Mouse (Mus musculus) neural tube, embryonic 12.5 days (tissue): ENCODE measurements around the gene Cbx7. TPM values are rescaled to one million over a fixed set of nuclear protein-coding genes. Genes with fewer than 3 reads are reported as not detected.
"Not testable (repeated sequence)": the region's sequence is repeated elsewhere in the genome, so short reads cannot be mapped to it uniquely, and the experiment has no call there.

Experiments used
- ATAC-seq: fragments of 200-750 bp; cut with Nextera tagmentation; 2 replicates; pipeline ENCODE4 v1.8.0; 2017; ENCODE audit warnings: low read depth, mild to moderate bottlenecking, moderate TSS enrichment, moderate library complexity; ENCODE audit not compliant: low FRiP score
- H3K27ac ChIP-seq: fragments of 300-500 bp; sonication (generic); 2 replicates; pipeline ENCODE4 v1.5.1; 2016
- H3K27me3 ChIP-seq: fragments of 300-500 bp; sonication (generic); replicated peaks from 2 replicates; pipeline ENCODE4 v1.6.1; 2016; ENCODE audit warnings: mild to moderate bottlenecking
- H3K36me3 ChIP-seq: fragments of 300-500 bp; sonication (generic); 2 replicates; pipeline ENCODE4 v1.6.1; 2016; ENCODE audit warnings: mild to moderate bottlenecking
- H3K4me1 ChIP-seq: fragments of 300-500 bp; sonication (generic); 2 replicates; pipeline ENCODE4 v1.6.1; 2016
- H3K4me2 ChIP-seq: fragments of 300-500 bp; sonication (generic); replicated peaks from 2 replicates; pipeline ENCODE4 v1.6.1; 2016; ENCODE audit warnings: mild to moderate bottlenecking
- H3K4me3 ChIP-seq: fragments of 300-500 bp; sonication (generic); 2 replicates; pipeline ENCODE4 v1.5.1; 2016
- H3K9ac ChIP-seq: fragments of 300-500 bp; sonication (generic); 2 replicates; pipeline ENCODE4 v1.6.1; 2016; ENCODE audit warnings: mild to moderate bottlenecking
- H3K9me3 ChIP-seq: fragments of 300-500 bp; sonication (generic); 2 replicates; pipeline ENCODE4 v1.6.1; 2016; ENCODE audit warnings: mild to moderate bottlenecking
- WGBS: fragments of 180-500 bp; shearing (Covaris S2); methylation state at CpG from one replicate; pipeline ENCODE4 v1.1.7; 2016; 5-methylcytosine and 5-hydroxymethylcytosine counted together
- polyA plus RNA-seq: library from polyadenylated mRNA; unstranded; fragments of >200 nt; fragmentation: Nextera tagmentation; extraction: Ambion mirVana; gene quantifications from 2 replicates; pipeline ENCODE4 v1.2.1, GENCODE M21; 2016

Gene Cbx7
- polyA plus RNA-seq, 1 experiment from 2014 or later = 2.7 TPM

DNA sequence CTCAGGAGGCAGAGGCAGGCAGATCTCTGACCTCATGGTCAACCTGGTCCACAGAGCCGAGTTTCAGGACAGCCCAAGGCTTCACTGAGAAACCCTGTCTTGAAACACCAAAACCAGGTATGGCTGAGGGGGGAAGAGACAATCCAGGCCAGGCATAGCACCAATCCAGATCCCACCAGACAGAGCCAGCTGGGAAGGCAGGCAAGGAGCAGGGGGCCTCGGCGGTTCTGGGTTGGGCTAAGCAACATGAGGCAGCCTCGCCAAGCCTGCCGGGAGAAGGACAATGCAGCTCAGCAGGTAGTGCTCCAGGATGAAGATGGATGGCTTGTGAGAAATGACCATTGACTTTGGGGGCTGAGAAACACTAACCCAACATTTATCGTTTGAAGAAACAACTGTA lies 28.4 kb downstream of the Cbx7 start:
- no peaks in the 10 kb centered on the region for H3K9me3 ChIP-seq
- no peaks in the 10 kb centered on the region for H3K4me1 ChIP-seq
- H3K36me3 ChIP-seq = no peaks in the 10 kb centered on the region
- ATAC-seq = no peak
- H3K4me3 ChIP-seq = no peak overlapping the region
- no peaks in the 10 kb centered on the region for H3K27me3 ChIP-seq
- no peak overlapping the region for H3K27ac ChIP-seq
- WGBS = 70% methylated on average over 6 of the region's 6 CpGs
- H3K4me2 ChIP-seq = no peak overlapping the region
- H3K9ac ChIP-seq = no peak overlapping the region

DNA sequence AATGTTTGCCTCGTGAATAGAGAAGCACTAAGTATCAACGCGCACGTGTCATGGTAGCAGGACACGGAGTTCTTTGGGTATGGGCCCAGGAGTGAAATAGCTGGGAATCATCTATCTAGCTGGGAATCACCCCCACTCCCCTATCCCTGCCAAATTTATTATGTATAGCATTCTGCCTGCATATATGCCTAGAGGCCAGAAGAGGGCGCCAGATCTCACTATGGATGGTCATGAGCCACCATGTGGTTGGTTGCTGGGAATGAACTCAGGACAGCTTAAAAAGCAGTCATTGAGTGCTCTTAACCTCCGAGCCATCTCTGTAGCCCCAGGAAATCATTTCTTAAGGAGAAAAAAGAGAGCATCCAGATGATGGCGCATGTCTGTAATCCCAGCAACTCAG lies 30.0 kb downstream of the Cbx7 start:
- no peak overlapping the region for H3K4me2 ChIP-seq
- H3K4me3 ChIP-seq = no peak overlapping the region
- no peak overlapping the region for H3K9ac ChIP-seq
- no peaks in the 10 kb centered on the region for H3K27me3 ChIP-seq
- H3K36me3 ChIP-seq = no peaks in the 10 kb centered on the region
- 31% methylated on average over 8 of the region's 8 CpGs for WGBS
- H3K4me1 ChIP-seq = no peaks in the 10 kb centered on the region
- H3K9me3 ChIP-seq = no peaks in the 10 kb centered on the region
- ATAC-seq = no peak
- no peak overlapping the region for H3K27ac ChIP-seq

DNA sequence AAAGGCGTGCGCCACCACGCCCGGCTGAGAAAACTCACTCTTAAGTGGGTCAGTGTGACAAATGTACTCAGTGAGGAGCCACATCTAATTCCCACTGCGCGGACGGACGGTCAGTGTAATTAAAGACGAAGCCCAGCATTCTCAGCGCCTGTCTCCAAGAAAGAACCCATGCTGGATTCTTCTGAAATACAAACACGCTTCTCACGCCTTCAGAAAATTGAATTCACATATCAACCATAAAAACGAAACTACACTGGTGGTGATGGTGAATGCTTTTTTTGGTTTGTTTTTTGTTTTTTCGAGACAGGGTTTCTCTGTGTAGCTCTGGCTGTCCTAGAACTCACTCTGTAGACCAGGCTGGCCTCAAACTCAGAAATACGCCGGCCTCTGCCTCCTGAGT lies 31.0 kb downstream of the Cbx7 start:
- no peaks in the 10 kb centered on the region for H3K4me1 ChIP-seq
- no peak for ATAC-seq
- H3K27ac ChIP-seq = no peak overlapping the region
- H3K27me3 ChIP-seq = no peaks in the 10 kb centered on the region
- no peak overlapping the region for H3K9ac ChIP-seq
- no peak overlapping the region for H3K4me2 ChIP-seq
- WGBS = 90% methylated on average over 16 of the region's 16 CpGs
- no peak overlapping the region for H3K4me3 ChIP-seq
- no peaks in the 10 kb centered on the region for H3K36me3 ChIP-seq
- no peaks in the 10 kb centered on the region for H3K9me3 ChIP-seq

- H3K4me3 ChIP-seq, H3K4me2 ChIP-seq, H3K27ac ChIP-seq, H3K4me1 ChIP-seq, H3K36me3 ChIP-seq, H3K9ac ChIP-seq, H3K9me3 ChIP-seq, H3K27me3 ChIP-seq, ATAC-seq: not testable (repeated sequence)
- 89% methylated on average over 6 of the region's 7 CpGs for WGBS
Observed at GRCm38 (mm10) chr15:79939501-79939900, 31.4 kb downstream of the Cbx7 start.

GRCm38 (mm10) chr15:79939020-79939419 lies 31.9 kb downstream of the Cbx7 start:
- Histone ChIP-seq H3K9me3 (no peaks in the 10 kb centered on the region), H3K27me3 (no peaks in the 10 kb centered on the region), H3K27ac (no peak overlapping the region), H3K4me3 (no peak overlapping the region), H3K4me1 (no peaks in the 10 kb centered on the region), H3K9ac (no peak overlapping the region), H3K36me3 (no peaks in the 10 kb centered on the region), H3K4me2 (no peak overlapping the region)
- ATAC-seq = no peak
- 92% methylated on average over 12 of the region's 12 CpGs for WGBS

- H3K36me3 ChIP-seq = no peaks in the 10 kb centered on the region
- H3K27ac ChIP-seq = no peak overlapping the region
- peaks cover 24% of the 10 kb centered on the region for H3K27me3 ChIP-seq
- WGBS = 68% methylated on average over 7 of the region's 7 CpGs
- H3K4me1 ChIP-seq = peaks cover 10% of the 10 kb centered on the region
- H3K4me3 ChIP-seq = no peak overlapping the region
- no peaks in the 10 kb centered on the region for H3K9me3 ChIP-seq
- no peak overlapping the region for H3K9ac ChIP-seq
- ATAC-seq = no peak
- H3K4me2 ChIP-seq = no peak overlapping the region
Observed at GRCm38 (mm10) chr15:79936374-79936751, 34.6 kb downstream of the Cbx7 start.

DNA sequence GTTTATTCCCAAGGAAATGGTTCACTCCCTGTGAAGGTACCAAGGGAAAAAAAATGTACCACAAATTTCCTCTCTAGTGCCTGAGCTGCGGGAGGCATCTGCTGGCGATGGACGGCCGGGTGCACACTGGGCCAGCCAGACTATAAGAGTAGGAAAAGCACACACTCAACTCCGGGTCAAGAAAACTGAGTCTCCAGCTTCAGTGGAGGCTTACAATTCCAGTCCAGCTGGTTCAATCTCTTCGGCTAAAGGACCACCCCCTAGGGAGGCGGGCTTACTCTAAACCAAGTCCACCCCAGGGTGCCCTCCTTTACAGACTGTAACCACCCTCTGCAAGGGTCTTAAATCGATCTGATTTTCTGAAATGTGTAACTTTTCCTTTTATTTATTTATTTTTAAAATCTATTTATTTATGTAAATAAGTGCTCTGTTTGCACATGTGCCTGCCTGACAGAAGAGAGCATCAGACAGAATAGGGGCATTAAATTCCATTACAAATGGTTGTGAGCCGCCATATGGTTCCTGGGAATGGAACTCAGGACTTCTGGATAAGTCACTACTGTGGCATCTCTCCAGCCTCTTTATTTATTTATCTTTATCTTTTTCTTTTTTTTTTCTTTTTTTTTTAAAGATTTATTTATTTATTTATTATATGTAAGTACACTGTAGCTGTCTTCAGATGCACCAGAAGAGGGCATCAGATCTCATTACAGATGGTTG lies 35.1 kb downstream of the Cbx7 start:
- peaks cover 28% of the 10 kb centered on the region for H3K27me3 ChIP-seq
- 26% methylated on average over 9 of the region's 9 CpGs for WGBS
- ATAC-seq = no peak
- H3K4me2 ChIP-seq = no peak overlapping the region
- no peak overlapping the region for H3K9ac ChIP-seq
- H3K27ac ChIP-seq = no peak overlapping the region
- peaks cover 10% of the 10 kb centered on the region for H3K4me1 ChIP-seq
- H3K9me3 ChIP-seq = no peaks in the 10 kb centered on the region
- no peaks in the 10 kb centered on the region for H3K36me3 ChIP-seq
- no peak overlapping the region for H3K4me3 ChIP-seq

GRCm38 (mm10) chr15:79934776-79935175 lies 36.1 kb downstream of the Cbx7 start:
- Histone ChIP-seq H3K4me3 (no peak overlapping the region), H3K4me1 (peaks cover 10% of the 10 kb centered on the region), H3K9ac (no peak overlapping the region), H3K4me2 (peak overlapping the region; percentile 84), H3K9me3 (no peaks in the 10 kb centered on the region), H3K27me3 (peaks cover 28% of the 10 kb centered on the region), H3K27ac (no peak overlapping the region), H3K36me3 (no peaks in the 10 kb centered on the region)
- WGBS = under 1% methylated on average over 10 of the region's 10 CpGs
- ATAC-seq = no peak

DNA sequence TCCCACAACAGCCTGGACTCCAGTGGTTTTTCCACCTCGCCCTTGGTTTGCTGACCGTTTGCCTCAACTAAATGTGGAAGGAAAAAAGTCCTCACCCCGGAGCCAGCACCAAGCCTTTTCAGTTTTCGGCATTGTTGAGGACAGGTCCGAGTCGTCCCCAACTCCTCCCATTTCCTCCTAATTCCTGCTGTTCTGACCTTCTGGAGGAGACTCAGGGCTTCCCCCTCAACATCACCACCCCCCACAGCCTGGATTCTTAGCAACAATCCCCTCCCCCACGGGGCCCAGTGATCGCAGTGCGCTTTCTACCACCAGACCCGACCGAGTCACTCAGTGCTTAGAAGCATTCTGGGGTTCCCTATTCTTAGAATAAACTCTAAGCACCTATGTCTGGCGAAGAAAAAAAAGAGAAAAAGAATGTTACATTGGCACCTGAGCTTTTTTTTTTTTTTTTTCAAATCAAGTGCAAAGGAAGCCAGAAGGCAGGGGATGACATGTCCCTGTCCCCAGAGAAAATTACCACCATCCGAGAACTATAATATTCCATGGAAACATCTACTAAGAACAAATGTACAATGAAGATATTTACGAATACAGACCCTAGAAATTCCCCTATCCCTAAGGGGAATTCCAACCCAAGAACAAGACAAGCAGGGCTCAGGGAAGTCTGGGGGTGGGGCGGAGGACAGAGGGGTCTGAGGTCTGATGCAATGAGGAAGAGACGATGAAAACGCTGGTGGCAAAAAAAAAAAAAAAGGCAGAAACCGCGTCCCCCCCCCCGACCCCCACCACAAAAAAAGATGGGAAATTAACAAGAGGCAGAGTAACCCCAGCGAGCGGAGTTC lies 37.0 kb downstream of the Cbx7 start:
- peaks cover 28% of the 10 kb centered on the region for H3K27me3 ChIP-seq
- no peak for ATAC-seq
- H3K4me2 ChIP-seq = peak overlapping the region; percentile 84
- peaks cover 10% of the 10 kb centered on the region for H3K4me1 ChIP-seq
- H3K27ac ChIP-seq = no peak overlapping the region
- no peaks in the 10 kb centered on the region for H3K9me3 ChIP-seq
- H3K4me3 ChIP-seq = no peak overlapping the region
- 1% methylated on average over 22 of the region's 22 CpGs for WGBS
- no peak overlapping the region for H3K9ac ChIP-seq
- no peaks in the 10 kb centered on the region for H3K36me3 ChIP-seq

GRCm38 (mm10) chr15:79933052-79933669 lies 37.8 kb downstream of the Cbx7 start:
- Histone ChIP-seq H3K36me3 (no peaks in the 10 kb centered on the region), H3K9ac (no peak overlapping the region), H3K4me2 (peak overlapping the region; percentile 84), H3K4me3 (peak overlapping the region; percentile 55; the same call in 1 of the 2 replicates), H3K9me3 (no peaks in the 10 kb centered on the region), H3K4me1 (peaks cover 11% of the 10 kb centered on the region), H3K27ac (no peak overlapping the region), H3K27me3 (peaks cover 28% of the 10 kb centered on the region)
- 0 out of 2 replicates have a peak, but pooled peaks have one; percentile 14 for ATAC-seq
- WGBS = 4% methylated on average over 22 of the region's 22 CpGs

DNA sequence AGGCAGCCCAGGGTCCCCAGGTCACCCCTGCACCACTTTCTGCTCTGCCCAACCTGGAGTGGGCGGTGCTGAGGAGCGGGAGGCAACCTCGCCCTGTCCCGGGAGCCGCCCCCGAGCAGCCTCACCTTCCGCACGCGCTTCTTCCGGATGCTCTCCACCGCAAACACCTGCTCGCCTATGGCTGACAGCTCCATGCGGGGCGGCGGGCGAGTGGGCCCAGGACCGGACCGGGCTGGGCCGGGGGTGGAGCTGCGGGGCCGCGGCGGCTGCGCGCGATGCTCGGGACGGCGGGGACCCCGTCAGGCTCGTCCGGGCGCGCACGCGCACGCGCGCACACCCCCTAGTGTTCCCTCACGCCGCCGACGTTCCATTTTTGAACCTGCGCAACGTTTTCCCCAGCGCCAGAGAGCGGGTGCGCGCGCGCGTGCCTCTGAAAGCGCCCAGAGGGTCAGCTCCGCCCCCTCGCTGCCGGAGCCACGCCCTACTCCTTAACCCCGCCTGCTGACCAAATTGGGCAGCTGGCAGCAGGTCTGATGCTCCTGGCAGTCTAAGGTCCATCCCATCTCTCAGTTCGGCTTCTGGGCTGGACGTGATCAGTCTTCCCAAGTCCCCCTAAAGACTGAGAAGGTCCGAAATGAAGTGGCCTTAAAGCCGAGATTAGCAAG lies 38.5 kb downstream of the Cbx7 start:
- Histone ChIP-seq H3K27ac (no peak overlapping the region), H3K4me1 (peaks cover 15% of the 10 kb centered on the region), H3K9ac (peak overlapping the region; percentile 62), H3K4me3 (peak overlapping the region; percentile 55), H3K36me3 (no peaks in the 10 kb centered on the region), H3K27me3 (peaks cover 28% of the 10 kb centered on the region), H3K9me3 (no peaks in the 10 kb centered on the region), H3K4me2 (peak overlapping the region; percentile 84)
- WGBS = 1% methylated on average over 62 of the region's 62 CpGs
- ATAC-seq = peak; percentile 51; the same call in 1 of the 2 replicates
